Mouse (Mus musculus) liver, embryonic 14.5 days (tissue): ENCODE measurements at regions not wholly inside any gene's neighbourhood (a gene's known extent, or its start where the extent isn't known, plus 50 kb on each side); places are given as distances from the start of the nearest gene placed in this dataset.

Experiments used
- ATAC-seq: fragments of 200-750 bp; cut with Nextera tagmentation; 2 replicates; pipeline ENCODE4 v1.8.0; 2017; ENCODE audit warnings: moderate number of reproducible peaks, mild to moderate bottlenecking, moderate library complexity; ENCODE audit not compliant: insufficient read depth
- DNase-seq, 3 experiments: peaks; one replicate each; pipeline ENCODE4 v3.0.0-alpha.2; 2012 to 2013; ENCODE audit warnings: low read depth in 3 of 3, low spot score in 3 of 3
- H3K27ac ChIP-seq: fragments of 300-500 bp; sonication (generic); 2 replicates; pipeline ENCODE4 v1.5.1; 2014; ENCODE audit warnings: moderate library complexity, mild to moderate bottlenecking, control low read depth, inconsistent platforms
- H3K27me3 ChIP-seq: fragments of 300-500 bp; sonication (generic); 2 replicates; pipeline ENCODE4 v1.6.1; 2014; ENCODE audit warnings: mild to moderate bottlenecking, low read length, moderate library complexity; ENCODE audit not compliant: control insufficient read depth, insufficient read depth
- H3K36me3 ChIP-seq: fragments of 300-500 bp; sonication (generic); replicated peaks from 2 replicates; pipeline ENCODE4 v1.6.1; 2014; ENCODE audit warnings: low read depth; ENCODE audit not compliant: control insufficient read depth, insufficient read depth
- H3K4me1 ChIP-seq, 2 experiments: fragments of 200-500 bp in 1 of 2; fragments of 300-500 bp in 1 of 2; sonication (generic) in 1 of 2; replicated peaks; 2 replicates each; pipeline ENCODE4 v1.6.1; 2012 to 2014; ENCODE audit warnings: antibody characterized with exemption in 1 of 2, inconsistent platforms in 1 of 2, low read length in 1 of 2; ENCODE audit not compliant: control insufficient read depth in 2 of 2, insufficient read depth in 2 of 2
- H3K4me2 ChIP-seq: fragments of 300-500 bp; sonication (generic); 2 replicates; pipeline ENCODE4 v1.6.1; 2014; ENCODE audit warnings: low read depth, mild to moderate bottlenecking, control low read depth, moderate library complexity
- H3K4me3 ChIP-seq, 2 experiments: fragments of 200-500 bp in 1 of 2; fragments of 300-500 bp in 1 of 2; sonication (generic) in 1 of 2; 2 replicates each; pipeline ENCODE4 v1.5.1; 2012 to 2014; ENCODE audit warnings: low read depth in 2 of 2, low read length in 2 of 2, mild to moderate bottlenecking in 2 of 2, control low read depth in 1 of 2, inconsistent platforms in 1 of 2, moderate library complexity in 1 of 2; ENCODE audit not compliant: insufficient read depth in 1 of 2
- H3K9ac ChIP-seq: fragments of 300-500 bp; sonication (generic); replicated peaks from 2 replicates; pipeline ENCODE4 v1.6.1; 2014; ENCODE audit warnings: mild to moderate bottlenecking, control low read depth, moderate library complexity
- H3K9me3 ChIP-seq: fragments of 300-500 bp; sonication (generic); 2 replicates; pipeline ENCODE4 v1.6.1; 2016; ENCODE audit warnings: low read length, mixed read lengths; ENCODE audit not compliant: control insufficient read depth
- CTCF ChIP-seq: IDR thresholded peaks from 2 replicates; pipeline ENCODE4 v1.5.1; 2016; ENCODE audit warnings: antibody characterized with exemption, low read depth, control low read depth
- EP300 ChIP-seq: IDR thresholded peaks from 2 replicates; pipeline ENCODE4 v1.6.1; 2016; ENCODE audit warnings: antibody characterized with exemption, low read depth
- WGBS: fragments of 180-500 bp; shearing (Covaris S2); extraction: QIAGEN DNeasy Blood & Tissue Kit; methylation state at CpG from one replicate; pipeline ENCODE4 v1.1.7; 2014; ENCODE audit not compliant: insufficient replicate concordance; 5-methylcytosine and 5-hydroxymethylcytosine counted together

DNA sequence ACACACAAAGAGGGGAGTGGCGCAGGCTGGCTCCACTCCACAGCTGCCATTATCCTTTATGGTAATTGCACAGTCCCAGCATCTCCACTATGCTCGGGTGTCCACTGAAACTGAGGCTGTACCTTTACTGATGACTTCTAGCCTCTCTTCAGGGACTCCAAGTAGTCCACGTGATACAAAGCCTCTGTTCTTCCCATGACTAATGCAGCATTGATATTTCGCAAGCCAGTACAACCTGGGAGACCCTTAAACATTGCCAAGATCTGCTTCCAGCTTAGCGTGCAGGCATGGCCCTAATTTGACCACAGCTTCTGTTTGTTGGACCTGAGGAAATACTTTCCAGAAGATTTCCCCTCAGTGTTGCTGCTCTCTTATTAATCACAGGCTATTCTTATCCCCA lies 215.8 kb downstream of the Galc start:
- no peaks in the 10 kb centered on the region for H3K4me1 ChIP-seq
- H3K4me2 ChIP-seq = no peak overlapping the region
- no peaks in the 10 kb centered on the region for H3K27me3 ChIP-seq
- H3K36me3 ChIP-seq = no peaks in the 10 kb centered on the region
- TF ChIP-seq CTCF = no peak
- TF ChIP-seq EP300 = no peak
- no peak overlapping the region for H3K27ac ChIP-seq
- WGBS = 50% methylated on average over 5 of the region's 5 CpGs
- DNase-seq = no peak
- no peaks in the 10 kb centered on the region for H3K9me3 ChIP-seq
- no peak overlapping the region for H3K9ac ChIP-seq
- ATAC-seq = no peak
- no peak overlapping the region for H3K4me3 ChIP-seq

DNA sequence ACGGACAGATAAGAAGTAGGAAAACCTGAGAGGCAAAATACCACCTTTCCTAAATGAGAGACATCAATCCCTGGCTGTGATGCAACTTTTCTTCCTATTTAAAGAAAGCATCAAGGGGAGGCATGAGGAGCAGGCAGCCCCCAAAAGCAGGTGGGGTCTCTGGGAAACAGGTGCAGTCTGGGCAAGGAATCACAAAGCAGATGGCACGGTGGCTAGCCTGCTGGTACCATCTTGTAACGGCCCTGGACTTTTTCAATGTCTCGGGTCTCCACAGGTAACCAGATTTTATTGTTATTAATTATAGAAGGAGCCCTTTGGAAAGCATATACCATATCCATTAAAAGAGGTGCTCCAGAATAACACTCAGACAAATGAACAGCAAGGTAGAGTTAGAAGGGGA lies 219.6 kb downstream of the Galc start:
- H3K27ac ChIP-seq = no peak overlapping the region
- TF ChIP-seq EP300 = no peak
- no peak for TF ChIP-seq CTCF
- no peak overlapping the region for H3K4me2 ChIP-seq
- 66% methylated on average over 4 of the region's 4 CpGs for WGBS
- H3K4me3 ChIP-seq = no peak overlapping the region
- ATAC-seq (no peak), DNase-seq (no peak)
- no peaks in the 10 kb centered on the region for H3K36me3 ChIP-seq
- no peaks in the 10 kb centered on the region for H3K4me1 ChIP-seq
- H3K27me3 ChIP-seq = no peaks in the 10 kb centered on the region
- no peak overlapping the region for H3K9ac ChIP-seq
- H3K9me3 ChIP-seq = no peaks in the 10 kb centered on the region

DNA sequence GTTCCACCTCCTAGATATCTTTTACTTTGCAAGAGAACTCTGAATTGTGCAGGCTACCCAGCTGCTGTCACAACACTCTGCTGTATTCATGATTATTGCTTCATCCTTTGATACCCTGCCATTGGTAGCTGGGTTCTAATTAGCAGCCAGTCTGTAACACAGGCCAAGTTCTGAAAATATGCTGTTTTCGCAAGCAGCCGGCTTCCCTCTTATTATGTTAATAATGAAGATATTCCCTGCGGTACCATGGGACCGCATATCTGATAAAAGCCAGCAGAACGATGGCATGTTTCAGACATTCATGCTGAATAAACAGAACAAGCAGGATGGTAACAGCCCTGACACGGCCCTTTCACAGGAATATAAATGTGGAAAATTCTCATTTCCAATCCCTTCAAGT lies 235.6 kb downstream of the Galc start:
- WGBS = 69% methylated on average over 6 of the region's 6 CpGs
- H3K27me3 ChIP-seq = no peaks in the 10 kb centered on the region
- H3K9me3 ChIP-seq = no peaks in the 10 kb centered on the region
- H3K36me3 ChIP-seq = no peaks in the 10 kb centered on the region
- TF ChIP-seq EP300 (no peak), CTCF (no peak)
- no peak overlapping the region for H3K4me2 ChIP-seq
- ATAC-seq (no peak), DNase-seq (no peak)
- no peak overlapping the region for H3K9ac ChIP-seq
- no peak overlapping the region for H3K27ac ChIP-seq
- no peaks in the 10 kb centered on the region for H3K4me1 ChIP-seq
- H3K4me3 ChIP-seq = no peak overlapping the region

DNA sequence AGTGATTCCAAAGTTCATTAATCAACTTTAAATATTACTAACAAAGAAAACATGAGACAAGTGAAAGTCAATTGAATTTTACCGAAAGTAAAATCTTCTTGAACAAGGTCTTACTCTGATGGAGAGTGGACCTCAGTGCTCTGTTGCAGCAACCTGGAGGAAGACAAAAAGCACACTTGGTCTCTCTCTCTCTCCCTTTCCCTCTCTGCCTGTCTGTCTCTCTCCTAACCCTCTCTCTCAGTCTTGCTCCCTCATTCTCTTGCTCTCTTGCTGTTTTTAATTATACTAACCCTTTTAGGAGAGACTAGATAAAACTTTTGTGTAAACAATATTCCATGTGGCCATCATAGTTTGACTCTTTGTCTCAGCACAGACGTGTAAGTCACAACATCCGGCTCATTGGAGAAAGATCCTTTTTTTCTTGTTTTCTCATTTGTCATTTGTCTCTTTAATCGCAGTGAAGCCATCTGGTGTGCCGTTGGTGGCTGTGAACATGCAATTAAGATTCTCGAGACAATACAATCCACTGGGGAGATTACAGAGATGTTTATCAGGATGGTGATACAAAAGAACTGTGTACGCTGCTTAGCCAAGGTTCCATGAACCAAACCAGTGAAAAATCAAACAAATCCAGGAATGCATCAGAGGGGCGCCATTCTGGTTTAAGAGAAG lies 244.5 kb downstream of the Galc start:
- DNase-seq = no peak
- no peaks in the 10 kb centered on the region for H3K4me1 ChIP-seq
- no peaks in the 10 kb centered on the region for H3K27me3 ChIP-seq
- no peak overlapping the region for H3K9ac ChIP-seq
- H3K4me2 ChIP-seq = no peak overlapping the region
- no peak overlapping the region for H3K4me3 ChIP-seq
- WGBS = 44% methylated on average over 8 of the region's 8 CpGs
- H3K9me3 ChIP-seq = no peaks in the 10 kb centered on the region
- H3K36me3 ChIP-seq = no peaks in the 10 kb centered on the region
- ATAC-seq = no peak
- TF ChIP-seq EP300 (no peak), CTCF (no peak)
- H3K27ac ChIP-seq = no peak overlapping the region

DNA sequence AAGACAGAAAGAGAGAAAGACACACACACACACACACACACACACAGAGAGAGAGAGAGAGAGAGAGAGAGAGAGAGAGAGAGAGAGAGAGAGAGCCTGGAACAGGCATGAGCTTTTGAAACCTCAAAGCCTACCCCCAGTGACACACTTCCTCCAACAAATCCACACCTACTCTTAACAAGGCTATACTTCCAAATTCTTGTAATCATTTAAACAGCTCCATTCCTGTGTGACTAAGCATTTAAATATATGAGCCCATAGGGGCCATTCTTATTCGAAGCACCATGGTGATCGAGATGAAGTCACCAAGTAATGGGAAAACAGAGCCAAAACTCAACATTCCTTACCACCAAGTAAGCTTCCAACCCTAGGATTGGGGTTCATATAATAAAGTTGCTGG lies 250.1 kb downstream of the Galc start:
- ATAC-seq (no peak), DNase-seq (no peak)
- H3K9me3 ChIP-seq = no peaks in the 10 kb centered on the region
- no peak overlapping the region for H3K4me2 ChIP-seq
- TF ChIP-seq CTCF = no peak
- TF ChIP-seq EP300 = no peak
- no peak overlapping the region for H3K27ac ChIP-seq
- H3K4me1 ChIP-seq = no peaks in the 10 kb centered on the region
- 53% methylated on average over 2 of the region's 2 CpGs for WGBS
- no peak overlapping the region for H3K9ac ChIP-seq
- H3K4me3 ChIP-seq = no peak overlapping the region
- H3K36me3 ChIP-seq = no peaks in the 10 kb centered on the region
- H3K27me3 ChIP-seq = no peaks in the 10 kb centered on the region
